Mouse (Mus musculus) liver, postnatal 0 days (tissue): ENCODE results near the gene Ndufa13. TPM values are rescaled to one million over a fixed set of nuclear protein-coding genes. Genes with fewer than 3 reads are reported as not detected.

ENCODE experiments used
- ATAC-seq: fragments of 200-750 bp; cut with Nextera tagmentation; 2 replicates; pipeline ENCODE4 v1.8.0; 2017; ENCODE audit warnings: mild to moderate bottlenecking, moderate library complexity
- DNase-seq: peaks from one replicate; pipeline ENCODE4 v3.0.0-alpha.2; 2016
- H3K27ac ChIP-seq: fragments of 300-500 bp; sonication (generic); 2 replicates; pipeline ENCODE4 v1.5.1; 2014; ENCODE audit warnings: antibody characterized with exemption, moderate library complexity, mild to moderate bottlenecking, low read depth
- H3K27me3 ChIP-seq: fragments of 300-500 bp; sonication (generic); 2 replicates; pipeline ENCODE4 v1.6.1; 2014; ENCODE audit warnings: low read length, control low read depth, mixed read lengths; ENCODE audit not compliant: insufficient read depth
- H3K36me3 ChIP-seq: fragments of 300-500 bp; sonication (generic); replicated peaks from 2 replicates; pipeline ENCODE4 v1.6.1; 2014; ENCODE audit warnings: mild to moderate bottlenecking, control low read depth, low read length, moderate library complexity, mixed read lengths; ENCODE audit not compliant: insufficient read depth
- H3K4me1 ChIP-seq: fragments of 300-500 bp; sonication (generic); 2 replicates; pipeline ENCODE4 v1.6.1; 2014; ENCODE audit warnings: antibody characterized with exemption, mild to moderate bottlenecking, control low read depth; ENCODE audit not compliant: insufficient read depth
- H3K4me2 ChIP-seq: fragments of 300-500 bp; sonication (generic); 2 replicates; pipeline ENCODE4 v1.6.1; 2014; ENCODE audit warnings: low read depth, mild to moderate bottlenecking, low read length, moderate library complexity, mixed read lengths
- H3K4me3 ChIP-seq: fragments of 300-500 bp; sonication (generic); 2 replicates; pipeline ENCODE4 v1.5.1; 2014; ENCODE audit warnings: low read depth, low read length
- H3K9ac ChIP-seq: fragments of 300-500 bp; sonication (generic); replicated peaks from 2 replicates; pipeline ENCODE4 v1.6.1; 2014; ENCODE audit warnings: mild to moderate bottlenecking, moderate library complexity
- H3K9me3 ChIP-seq: fragments of 300-500 bp; sonication (generic); 2 replicates; pipeline ENCODE4 v1.6.1; 2016; ENCODE audit warnings: mild to moderate bottlenecking, control low read depth, low read length, mixed read lengths
- CTCF ChIP-seq: sonication (generic); IDR thresholded peaks from 2 replicates; pipeline ENCODE4 v1.5.1; 2016; ENCODE audit warnings: antibody characterized with exemption, low read depth
- EP300 ChIP-seq: IDR thresholded peaks from 2 replicates; pipeline ENCODE4 v1.6.1; 2016; ENCODE audit warnings: antibody characterized with exemption, low read depth, mild to moderate bottlenecking
- WGBS: fragments of 180-500 bp; shearing (Covaris S2); extraction: QIAGEN DNeasy Blood & Tissue Kit; methylation state at CpG from one replicate; pipeline ENCODE4 v1.1.7; 2014; ENCODE audit not compliant: insufficient replicate concordance; 5-methylcytosine and 5-hydroxymethylcytosine counted together
- polyA plus RNA-seq: library from polyadenylated mRNA; unstranded; fragments of >200 nt; fragmentation: Nextera tagmentation; extraction: Ambion mirVana; gene quantifications from 2 replicates; pipeline ENCODE4 v1.2.1, GENCODE M21; 2015

Gene Ndufa13
- polyA plus RNA-seq, 1 experiment from 2014 or later = 152 TPM

DNA sequence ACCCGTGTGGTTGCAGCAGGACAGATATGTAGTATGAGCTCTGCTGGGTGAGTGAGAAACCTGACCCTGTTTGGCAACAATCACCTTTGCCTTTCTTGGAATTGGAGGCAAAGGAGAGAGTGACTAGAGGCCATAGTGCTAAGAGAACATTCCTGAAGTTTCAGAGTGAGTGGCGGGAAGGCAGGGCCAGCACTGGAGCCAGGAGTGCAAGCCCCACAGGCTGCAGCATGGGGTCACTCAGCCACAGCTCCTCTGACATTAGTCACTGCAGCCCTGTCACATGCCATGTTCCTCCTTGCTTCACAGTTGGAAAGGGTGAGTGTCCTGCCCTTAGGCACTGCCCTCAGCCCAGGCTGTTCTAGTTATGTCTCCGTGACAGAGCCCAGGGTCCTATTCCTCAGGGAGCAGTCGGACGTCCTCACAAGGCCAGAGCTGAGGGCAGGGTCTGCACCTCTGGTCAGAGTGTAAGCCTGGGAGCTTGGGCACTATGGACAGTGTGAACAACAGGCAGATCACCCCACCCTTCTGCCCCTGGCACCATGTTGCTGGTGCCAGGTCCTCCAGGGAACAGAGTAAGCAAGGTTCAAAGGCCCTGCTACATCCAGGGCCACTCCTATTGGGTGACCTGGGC, 34.5 kb downstream of the Ndufa13 start:
- H3K27me3 ChIP-seq = no peaks in the 10 kb centered on the region
- no peaks in the 10 kb centered on the region; the same call in 1 of the 2 replicates for H3K4me1 ChIP-seq
- H3K27ac ChIP-seq = no peak overlapping the region
- H3K36me3 ChIP-seq = no peaks in the 10 kb centered on the region
- no peaks in the 10 kb centered on the region for H3K9me3 ChIP-seq
- H3K9ac ChIP-seq = no peak overlapping the region
- no peak overlapping the region for H3K4me3 ChIP-seq
- H3K4me2 ChIP-seq = no peak overlapping the region
- DNase-seq = no peak
- 78% methylated on average over 5 of the region's 5 CpGs for WGBS
- TF ChIP-seq EP300 (no peak), CTCF (no peak)
- no peak for ATAC-seq

DNA sequence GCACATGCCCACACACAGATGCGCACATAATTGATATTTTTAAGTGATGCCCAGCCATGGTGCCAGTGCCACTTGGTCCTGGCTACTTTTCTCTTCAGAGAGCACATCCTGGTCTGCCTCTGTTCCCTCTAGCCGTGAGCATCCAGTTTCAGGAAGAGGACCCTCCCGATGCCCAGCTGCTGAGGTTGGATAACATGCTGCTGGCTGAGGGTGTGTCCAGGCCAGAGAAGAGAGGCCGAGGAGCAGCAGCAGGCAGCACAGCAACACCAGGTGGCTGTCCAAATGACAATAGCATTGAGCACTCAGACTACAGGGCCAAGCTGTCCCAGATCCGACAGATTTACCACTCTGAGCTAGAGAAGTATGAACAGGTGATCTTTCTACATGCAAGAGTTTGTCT, 38.2 kb downstream of the Ndufa13 start:
- no peak for ATAC-seq
- no peaks in the 10 kb centered on the region; the same call in 1 of the 2 replicates for H3K4me1 ChIP-seq
- no peak overlapping the region for H3K27ac ChIP-seq

GRCm38 (mm10) chr8:69863387-69864020, 38.9 kb downstream of the Ndufa13 start:
- no peak for ATAC-seq
- WGBS = 74% methylated on average over 5 of the region's 5 CpGs

More for the DNA sequence above, 38.2 kb downstream of the Ndufa13 start:
- Histone ChIP-seq H3K4me2 (no peak overlapping the region), H3K36me3 (no peaks in the 10 kb centered on the region), H3K9ac (no peak overlapping the region), H3K27me3 (no peaks in the 10 kb centered on the region), H3K9me3 (no peaks in the 10 kb centered on the region), H3K4me3 (no peak overlapping the region)
- WGBS = 73% methylated on average over 5 of the region's 5 CpGs
- no peak for TF ChIP-seq EP300
- no peak for TF ChIP-seq CTCF
- no peak for DNase-seq

DNA sequence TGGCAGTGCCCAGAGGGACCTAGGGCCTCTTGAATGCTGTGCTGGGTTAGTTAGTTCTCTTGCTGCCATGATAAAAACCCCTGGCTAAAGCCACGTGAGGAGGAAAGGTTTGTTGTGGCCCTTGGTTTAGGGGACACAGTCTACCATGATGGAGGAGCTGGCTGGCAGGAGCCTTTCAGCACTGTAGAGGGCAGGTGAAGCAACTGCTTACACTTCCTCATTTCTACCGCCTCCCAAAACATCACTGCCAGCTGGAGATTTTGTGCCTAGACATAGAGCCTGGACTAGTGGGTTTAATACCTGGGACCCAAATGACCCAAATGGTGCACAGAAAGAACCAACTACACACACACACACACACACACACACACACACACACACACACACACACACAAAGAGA, 41.1 kb downstream of the Ndufa13 start:
- no peak for TF ChIP-seq EP300
- no peak for TF ChIP-seq CTCF
- no peaks in the 10 kb centered on the region; the same call in 1 of the 2 replicates for H3K4me1 ChIP-seq
- H3K4me3 ChIP-seq = no peak overlapping the region
- ATAC-seq = no peak
- no peaks in the 10 kb centered on the region for H3K9me3 ChIP-seq
- 49% methylated on average over 2 of the region's 2 CpGs for WGBS
- DNase-seq = no peak
- H3K27me3 ChIP-seq = no peaks in the 10 kb centered on the region
- no peaks in the 10 kb centered on the region for H3K36me3 ChIP-seq
- H3K9ac ChIP-seq = no peak overlapping the region
- no peak overlapping the region for H3K4me2 ChIP-seq
- no peak overlapping the region for H3K27ac ChIP-seq

More at GRCm38 (mm10) chr8:69863387-69864020, 38.9 kb downstream of the Ndufa13 start:
- no peak for DNase-seq
- Histone ChIP-seq H3K9ac (no peak overlapping the region), H3K9me3 (no peaks in the 10 kb centered on the region), H3K4me2 (no peak overlapping the region), H3K4me1 (no peaks in the 10 kb centered on the region; the same call in 1 of the 2 replicates), H3K36me3 (no peaks in the 10 kb centered on the region), H3K27me3 (no peaks in the 10 kb centered on the region), H3K27ac (no peak overlapping the region), H3K4me3 (no peak overlapping the region)
- TF ChIP-seq CTCF (no peak), EP300 (no peak)

DNA sequence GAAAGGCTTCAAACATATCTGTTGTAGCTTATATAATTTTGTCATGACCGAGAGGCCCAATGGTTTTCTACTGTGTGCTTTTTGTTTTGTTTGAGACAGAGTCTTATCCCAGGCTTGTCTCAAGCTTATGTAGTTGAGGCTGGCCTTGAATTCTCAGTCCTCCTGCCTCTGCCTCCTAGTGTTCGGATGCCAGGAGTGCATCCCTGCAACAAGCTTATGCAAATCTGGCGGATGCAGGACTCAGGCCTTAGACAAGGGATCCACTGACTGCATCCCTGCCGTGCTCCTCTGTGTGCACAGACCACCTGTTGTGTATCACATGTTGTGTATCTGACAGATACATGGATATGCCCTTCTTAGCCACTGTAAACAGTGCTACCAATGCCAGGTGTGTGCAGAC, 41.6 kb downstream of the Ndufa13 start:
- Histone ChIP-seq H3K9me3 (no peaks in the 10 kb centered on the region), H3K4me2 (no peak overlapping the region), H3K4me3 (no peak overlapping the region), H3K36me3 (no peaks in the 10 kb centered on the region), H3K4me1 (no peaks in the 10 kb centered on the region; the same call in 1 of the 2 replicates), H3K27me3 (no peaks in the 10 kb centered on the region), H3K27ac (no peak overlapping the region), H3K9ac (no peak overlapping the region)
- no peak for DNase-seq
- WGBS = 76% methylated on average over 4 of the region's 4 CpGs
- TF ChIP-seq EP300 (no peak), CTCF (peak; percentile 44)
- no peak for ATAC-seq

DNA sequence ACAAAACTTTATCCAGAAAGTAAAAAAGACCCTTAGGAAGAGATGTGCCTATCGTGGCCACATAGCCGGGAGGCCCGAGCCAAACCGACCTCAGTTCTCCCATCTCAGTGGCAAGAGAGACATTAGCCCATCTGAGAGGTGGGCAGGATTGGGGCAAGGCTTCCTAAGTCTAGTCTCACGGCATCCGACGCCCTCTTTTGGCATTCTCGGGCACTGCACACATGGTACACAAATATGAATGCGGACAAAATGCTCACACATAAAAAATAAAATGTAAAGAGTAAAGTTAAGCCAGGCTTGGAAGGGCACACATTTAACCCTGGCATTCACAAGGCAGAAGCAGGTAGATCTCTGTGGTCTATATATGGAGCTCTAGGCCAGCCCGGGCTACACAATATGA, 48.5 kb downstream of the Ndufa13 start:
- Histone ChIP-seq H3K4me1 (0 out of 2 replicates have a peak, but pooled peaks cover 6% of the 10 kb centered on the region), H3K4me3 (no peak overlapping the region), H3K9me3 (no peaks in the 10 kb centered on the region), H3K4me2 (no peak overlapping the region), H3K36me3 (no peaks in the 10 kb centered on the region), H3K9ac (no peak overlapping the region), H3K27ac (no peak overlapping the region), H3K27me3 (no peaks in the 10 kb centered on the region)
- ATAC-seq (no peak), DNase-seq (no peak)
- 90% methylated on average over 10 of the region's 10 CpGs for WGBS
- peak; percentile 16; the same call in 1 of the 2 replicates for TF ChIP-seq CTCF
- no peak for TF ChIP-seq EP300
